Mouse (Mus musculus) forebrain, postnatal 0 days (tissue): ENCODE measurements at regions not wholly inside any gene's neighbourhood (a gene's known extent, or its start where the extent isn't known, plus 50 kb on each side); places are given as distances from the start of the nearest gene placed in this dataset.

Source experiments
- ATAC-seq: fragments of 200-750 bp; cut with Nextera tagmentation; 2 replicates; pipeline ENCODE4 v1.8.0; 2017; ENCODE audit warnings: mild to moderate bottlenecking, moderate library complexity
- DNase-seq: peaks from one replicate; pipeline ENCODE4 v3.0.0-alpha.2; 2015
- H3K27ac ChIP-seq: fragments of 300-500 bp; sonication (generic); 2 replicates; pipeline ENCODE4 v1.5.1; 2014; ENCODE audit warnings: low read depth, mild to moderate bottlenecking, antibody characterized with exemption, low read length, moderate library complexity, mixed read lengths
- H3K27me3 ChIP-seq: fragments of 300-500 bp; sonication (generic); 2 replicates; pipeline ENCODE4 v1.6.1; 2014; ENCODE audit warnings: mild to moderate bottlenecking, low read length, mixed read lengths; ENCODE audit not compliant: insufficient read depth
- H3K36me3 ChIP-seq: fragments of 300-500 bp; sonication (generic); 2 replicates; pipeline ENCODE4 v1.6.1; 2014; ENCODE audit warnings: mild to moderate bottlenecking, moderate library complexity; ENCODE audit not compliant: insufficient read depth
- H3K4me1 ChIP-seq: fragments of 300-500 bp; sonication (generic); 2 replicates; pipeline ENCODE4 v1.6.1; 2014; ENCODE audit warnings: antibody characterized with exemption; ENCODE audit not compliant: insufficient read depth
- H3K4me2 ChIP-seq: fragments of 300-500 bp; sonication (generic); 2 replicates; pipeline ENCODE4 v1.6.1; 2014; ENCODE audit warnings: low read depth, mild to moderate bottlenecking, moderate library complexity
- H3K4me3 ChIP-seq: fragments of 300-500 bp; sonication (generic); 2 replicates; pipeline ENCODE4 v1.5.1; 2014; ENCODE audit warnings: low read depth, low read length, mixed read lengths
- H3K9ac ChIP-seq: fragments of 300-500 bp; sonication (generic); 2 replicates; pipeline ENCODE4 v1.6.1; 2014; ENCODE audit warnings: mild to moderate bottlenecking
- H3K9me3 ChIP-seq: fragments of 300-500 bp; sonication (generic); 2 replicates; pipeline ENCODE4 v1.6.1; 2016; ENCODE audit warnings: low read length
- CTCF ChIP-seq: sonication (generic); IDR thresholded peaks from 2 replicates; pipeline ENCODE4 v1.5.1; 2016; ENCODE audit warnings: antibody characterized with exemption, control low read depth, low read depth
- WGBS: fragments of 180-500 bp; shearing (Covaris S2); extraction: QIAGEN DNeasy Blood & Tissue Kit; methylation state at CpG from one replicate; pipeline ENCODE4 v1.1.7; 2014; 5-methylcytosine and 5-hydroxymethylcytosine counted together

- no peak for TF ChIP-seq CTCF
- WGBS = 59% methylated on average over 4 of the region's 4 CpGs
- no peaks in the 10 kb centered on the region for H3K36me3 ChIP-seq
Measured at GRCm38 (mm10) chr2:83507901-83508300, 136.3 kb upstream of the Zc3h15 start.

DNA sequence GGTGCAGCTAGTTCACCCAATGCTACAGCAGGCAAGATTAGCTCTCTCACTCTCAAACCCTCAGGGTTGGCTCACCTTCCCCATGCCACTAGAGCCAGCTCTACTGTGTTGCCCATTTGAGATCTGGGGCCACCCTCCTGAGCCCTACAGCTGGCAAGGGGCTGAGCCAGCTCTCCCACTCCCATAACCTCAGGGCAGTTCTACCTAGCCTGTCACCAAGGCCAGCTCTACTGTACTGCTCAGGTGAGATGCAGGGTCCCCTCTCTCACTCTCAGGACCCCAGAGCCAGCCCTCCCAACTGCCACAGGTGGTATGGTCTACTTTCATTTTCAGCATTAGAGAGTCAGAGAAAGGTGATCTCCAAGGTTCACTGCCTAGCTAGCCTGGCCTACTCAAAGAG is 94.8 kb upstream of the Zc3h15 start:
- no peak for ATAC-seq
- no peak for TF ChIP-seq CTCF

More at GRCm38 (mm10) chr2:83507901-83508300, 136.3 kb upstream of the Zc3h15 start:
- no peaks in the 10 kb centered on the region for H3K4me1 ChIP-seq
- H3K27ac ChIP-seq = no peak overlapping the region
- no peak overlapping the region for H3K9ac ChIP-seq
- H3K27me3 ChIP-seq = no peaks in the 10 kb centered on the region
- no peaks in the 10 kb centered on the region for H3K9me3 ChIP-seq
- ATAC-seq (no peak), DNase-seq (no peak)
- H3K4me2 ChIP-seq = no peak overlapping the region
- no peak overlapping the region for H3K4me3 ChIP-seq

GRCm38 (mm10) chr2:83552329-83552728 is 91.9 kb upstream of the Zc3h15 start:
- 53% methylated on average over 3 of the region's 3 CpGs for WGBS

More for the DNA sequence above, 94.8 kb upstream of the Zc3h15 start:
- H3K4me2 ChIP-seq = no peak overlapping the region
- DNase-seq = no peak
- no peaks in the 10 kb centered on the region for H3K27me3 ChIP-seq
- H3K4me1 ChIP-seq = no peaks in the 10 kb centered on the region
- no peak overlapping the region for H3K9ac ChIP-seq
- H3K4me3 ChIP-seq = no peak overlapping the region
- H3K27ac ChIP-seq = no peak overlapping the region
- H3K9me3 ChIP-seq = no peaks in the 10 kb centered on the region
- no peaks in the 10 kb centered on the region for H3K36me3 ChIP-seq

More at GRCm38 (mm10) chr2:83552329-83552728, 91.9 kb upstream of the Zc3h15 start:
- DNase-seq (no peak), ATAC-seq (no peak)
- H3K36me3 ChIP-seq = no peaks in the 10 kb centered on the region
- TF ChIP-seq CTCF = peak; percentile 36; the same call in 1 of the 2 replicates
- no peaks in the 10 kb centered on the region for H3K27me3 ChIP-seq
- no peak overlapping the region for H3K4me3 ChIP-seq
- no peak overlapping the region for H3K27ac ChIP-seq
- no peak overlapping the region for H3K4me2 ChIP-seq
- H3K4me1 ChIP-seq = no peaks in the 10 kb centered on the region
- H3K9ac ChIP-seq = no peak overlapping the region
- no peaks in the 10 kb centered on the region for H3K9me3 ChIP-seq
